Mouse (Mus musculus): ENCODE measurements around the gene Zdhhc19.

Gene Zdhhc19

GRCm38 (mm10) chr16:32610460-32611255 lies 114.6 kb downstream of the Zdhhc19 start:
- DNase-seq = peak in 1 of 2 experiments; percentile 20

Data from cerebellum, postnatal 25 days (tissue).